Mouse (Mus musculus) lung, embryonic 16.5 days (tissue): ENCODE data around the gene Cacna1c. TPM values are rescaled to one million over a fixed set of nuclear protein-coding genes. Genes with fewer than 3 reads are reported as not detected.

Source experiments
- ATAC-seq: fragments of 200-750 bp; cut with Nextera tagmentation; 2 replicates; pipeline ENCODE4 v1.8.0; 2017; ENCODE audit warnings: low read depth, mild to moderate bottlenecking, moderate library complexity
- H3K27ac ChIP-seq: fragments of 300-500 bp; sonication (generic); 2 replicates; pipeline ENCODE4 v1.5.1; 2014; ENCODE audit warnings: mild to moderate bottlenecking, control low read depth, low read length
- H3K27me3 ChIP-seq: fragments of 300-500 bp; sonication (generic); 2 replicates; pipeline ENCODE4 v1.6.1; 2014; ENCODE audit warnings: low read depth, low read length, mixed read lengths; ENCODE audit not compliant: control insufficient read depth, insufficient read depth
- H3K36me3 ChIP-seq: fragments of 300-500 bp; sonication (generic); 2 replicates; pipeline ENCODE4 v1.6.1; 2014; ENCODE audit warnings: low read length; ENCODE audit not compliant: control insufficient read depth, insufficient read depth
- H3K4me1 ChIP-seq: fragments of 300-500 bp; sonication (generic); replicated peaks from 2 replicates; pipeline ENCODE4 v1.6.1; 2014; ENCODE audit warnings: low read length, mixed read lengths; ENCODE audit not compliant: control insufficient read depth, insufficient read depth
- H3K4me2 ChIP-seq: fragments of 300-500 bp; sonication (generic); 2 replicates; pipeline ENCODE4 v1.6.1; 2014; ENCODE audit warnings: low read depth, low read length, control low read depth
- H3K4me3 ChIP-seq: fragments of 300-500 bp; sonication (generic); 2 replicates; pipeline ENCODE4 v1.5.1; 2014; ENCODE audit warnings: mild to moderate bottlenecking, low read length, control low read depth
- H3K9ac ChIP-seq: fragments of 300-500 bp; sonication (generic); 2 replicates; pipeline ENCODE4 v1.6.1; 2014; ENCODE audit warnings: low read length, control low read depth
- H3K9me3 ChIP-seq: fragments of 300-500 bp; sonication (generic); 2 replicates; pipeline ENCODE4 v1.6.1; 2016; ENCODE audit warnings: low read length; ENCODE audit not compliant: control insufficient read depth
- WGBS: fragments of 180-500 bp; shearing (Covaris S2); extraction: QIAGEN DNeasy Blood & Tissue Kit; methylation state at CpG from one replicate; pipeline ENCODE4 v1.1.7; 2014; 5-methylcytosine and 5-hydroxymethylcytosine counted together
- polyA plus RNA-seq: library from polyadenylated mRNA; unstranded; fragments of >200 nt; fragmentation: Nextera tagmentation; extraction: Ambion mirVana; gene quantifications from 2 replicates; pipeline ENCODE4 v1.2.1, GENCODE M21; 2015

Cacna1c gene
- polyA plus RNA-seq, 1 experiment from 2014 or later: 5.8 TPM

DNA sequence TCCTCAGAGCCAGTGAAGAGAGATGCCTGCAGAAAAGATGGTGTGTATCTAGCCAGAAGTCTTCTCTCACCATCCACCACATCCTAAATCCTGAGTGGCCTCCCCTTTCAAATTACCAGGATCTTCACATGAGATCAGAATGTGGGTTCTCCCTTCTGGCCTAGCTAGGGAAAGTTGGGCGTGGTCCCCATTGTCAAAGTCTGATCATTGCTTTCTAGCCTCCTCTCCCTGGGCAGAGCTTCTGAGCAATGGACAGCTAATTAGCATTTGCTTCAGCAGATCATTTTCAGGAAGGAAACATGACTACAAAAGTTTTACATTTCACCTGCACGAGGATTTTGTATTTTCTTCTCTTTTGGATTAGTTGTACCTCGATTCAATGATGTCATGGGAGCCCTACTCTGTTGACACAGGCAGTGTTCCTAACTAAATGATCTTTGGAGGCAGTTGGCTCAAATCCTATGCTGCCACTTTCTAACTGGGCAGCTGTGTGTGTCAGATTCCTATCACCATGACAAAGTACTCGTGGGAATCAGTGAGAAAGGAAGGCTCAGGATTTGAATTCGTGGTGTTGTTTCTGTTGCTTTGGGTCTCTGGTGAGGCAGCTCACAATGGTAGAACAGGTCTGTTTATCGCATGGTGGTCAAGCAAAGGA, 554.4 kb downstream of the Cacna1c start:
- Histone ChIP-seq H3K36me3 (peaks cover 7% of the 10 kb centered on the region), H3K4me2 (no peak overlapping the region), H3K9me3 (peaks cover 5% of the 10 kb centered on the region), H3K27me3 (no peaks in the 10 kb centered on the region), H3K9ac (no peak overlapping the region), H3K27ac (no peak overlapping the region), H3K4me3 (no peak overlapping the region), H3K4me1 (no peaks in the 10 kb centered on the region)
- 63% methylated on average over 6 of the region's 6 CpGs for WGBS
- ATAC-seq: no peak

DNA sequence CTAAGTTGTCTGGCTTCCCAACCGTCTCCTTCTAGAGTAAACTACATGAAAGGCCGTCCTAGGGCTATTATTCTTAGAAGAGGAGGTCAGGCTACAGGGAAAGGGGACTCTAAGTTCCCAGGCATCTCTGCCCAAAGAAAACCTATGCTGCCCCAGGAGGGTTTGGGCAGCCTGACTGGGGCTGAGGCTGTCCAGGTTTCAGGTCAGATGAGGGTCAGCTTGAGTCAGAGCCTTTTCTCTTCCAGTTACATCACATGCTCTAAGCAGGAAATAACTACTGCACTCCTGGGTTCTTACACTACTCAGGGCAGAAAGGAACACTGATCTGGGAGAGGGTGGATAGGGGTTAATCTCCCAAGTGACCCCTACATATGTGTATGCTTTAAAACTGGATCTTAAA, 556.4 kb downstream of the Cacna1c start:
- Histone ChIP-seq H3K27ac (no peak overlapping the region), H3K9me3 (peaks cover 6% of the 10 kb centered on the region), H3K36me3 (peaks cover 9% of the 10 kb centered on the region), H3K4me3 (no peak overlapping the region), H3K4me1 (no peaks in the 10 kb centered on the region), H3K27me3 (no peaks in the 10 kb centered on the region), H3K4me2 (no peak overlapping the region), H3K9ac (no peak overlapping the region)
- 29% methylated on average over 2 of the region's 2 CpGs for WGBS
- no peak for ATAC-seq

DNA sequence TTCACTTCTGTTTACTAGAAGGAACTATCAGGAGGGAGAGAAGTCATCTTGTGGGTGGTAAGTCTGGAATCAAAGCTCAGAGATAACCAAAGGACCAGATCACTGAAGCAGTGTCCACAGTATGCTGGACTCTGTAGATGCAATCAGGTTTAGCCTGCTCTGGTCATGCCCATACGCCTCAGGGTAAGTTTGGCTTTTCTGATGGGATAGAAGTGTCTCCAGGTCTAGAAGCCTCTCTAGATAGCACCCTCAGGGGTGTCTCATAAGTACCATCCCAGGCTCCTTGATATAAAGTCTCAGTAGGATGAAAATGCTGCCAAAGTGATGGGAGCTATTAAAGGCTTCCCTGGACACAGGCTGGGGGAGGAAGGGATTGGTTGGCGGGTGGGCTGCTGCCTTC, 557.3 kb downstream of the Cacna1c start:
- H3K27me3 ChIP-seq: no peaks in the 10 kb centered on the region
- no peak for ATAC-seq
- H3K36me3 ChIP-seq: peaks cover 9% of the 10 kb centered on the region
- H3K4me3 ChIP-seq: no peak overlapping the region
- H3K9me3 ChIP-seq: peaks cover 6% of the 10 kb centered on the region
- no peak overlapping the region for H3K4me2 ChIP-seq
- no peak overlapping the region for H3K27ac ChIP-seq
- no peak overlapping the region for H3K9ac ChIP-seq
- no peaks in the 10 kb centered on the region for H3K4me1 ChIP-seq
- 85% methylated on average over 2 of the region's 2 CpGs for WGBS

DNA sequence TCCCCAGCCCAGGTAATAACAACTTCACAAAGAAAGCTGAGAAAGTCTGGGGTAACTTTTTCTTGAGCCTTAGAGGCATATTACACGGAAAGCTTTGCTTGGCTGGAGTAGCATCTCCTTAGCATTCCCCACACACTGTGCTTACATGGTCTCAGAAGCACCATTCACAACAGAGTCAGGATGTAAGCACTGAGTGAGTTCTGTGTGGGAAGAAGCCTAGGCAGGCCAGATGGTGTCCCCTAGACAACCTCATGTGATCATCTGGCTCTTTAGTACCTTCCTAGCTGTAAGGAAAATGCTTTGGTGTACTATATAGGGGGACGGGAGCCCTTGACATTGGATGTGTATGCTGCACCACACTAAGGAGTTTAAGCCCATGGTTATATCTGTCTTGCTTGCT, 563.7 kb downstream of the Cacna1c start:
- H3K4me2 ChIP-seq: no peak overlapping the region
- H3K4me3 ChIP-seq: no peak overlapping the region
- WGBS: 83% methylated on average over 2 of the region's 2 CpGs
- H3K27me3 ChIP-seq: no peaks in the 10 kb centered on the region
- no peak overlapping the region for H3K27ac ChIP-seq
- H3K9me3 ChIP-seq: peaks cover 6% of the 10 kb centered on the region
- peaks cover 7% of the 10 kb centered on the region for H3K36me3 ChIP-seq
- H3K4me1 ChIP-seq: no peaks in the 10 kb centered on the region
- ATAC-seq: no peak
- no peak overlapping the region for H3K9ac ChIP-seq

DNA sequence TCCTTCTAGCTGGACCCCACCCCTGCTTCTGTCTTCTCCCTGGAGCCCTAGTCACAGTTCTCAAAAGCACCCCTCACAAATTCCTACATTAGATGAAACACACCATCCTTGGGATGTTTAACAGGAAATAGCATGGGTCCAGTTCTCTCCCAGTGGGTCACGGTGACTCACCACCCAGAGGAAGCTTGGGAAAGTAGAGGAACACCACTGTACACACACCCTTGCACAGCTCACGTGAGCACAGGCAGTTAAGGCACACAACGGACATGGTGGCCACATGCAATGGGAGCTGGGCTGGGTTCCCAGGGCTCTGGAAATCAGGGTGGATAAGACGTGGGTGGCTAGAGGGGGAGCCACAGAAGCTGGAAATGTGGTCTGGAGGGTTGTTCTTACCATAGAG, 566.2 kb downstream of the Cacna1c start:
- Histone ChIP-seq H3K4me3 (no peak overlapping the region), H3K27ac (no peak overlapping the region), H3K36me3 (no peaks in the 10 kb centered on the region), H3K9ac (no peak overlapping the region), H3K9me3 (no peaks in the 10 kb centered on the region), H3K4me2 (no peak overlapping the region), H3K27me3 (no peaks in the 10 kb centered on the region), H3K4me1 (no peaks in the 10 kb centered on the region)
- no peak for ATAC-seq
- 68% methylated on average over 4 of the region's 4 CpGs for WGBS

DNA sequence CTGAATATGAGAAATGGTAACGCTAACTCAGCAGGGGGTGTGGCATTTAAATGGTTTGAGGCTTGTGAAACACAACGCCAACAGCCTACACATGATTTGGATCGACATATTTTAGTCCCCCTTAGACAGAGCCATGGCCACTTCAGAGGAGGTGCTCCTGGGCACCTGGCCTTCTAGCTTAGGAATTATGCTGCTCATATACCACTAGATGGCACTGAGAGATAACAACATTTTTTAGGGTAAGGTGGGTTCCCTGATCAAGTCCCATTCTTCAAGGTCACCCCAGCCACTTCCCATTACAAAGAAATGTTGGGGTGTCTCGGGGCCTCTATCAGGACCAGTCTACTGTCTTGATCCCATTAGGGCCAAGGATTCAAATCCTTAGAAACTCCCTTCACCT, 570.0 kb downstream of the Cacna1c start:
- no peak overlapping the region for H3K4me2 ChIP-seq
- 46% methylated on average over 4 of the region's 4 CpGs for WGBS
- H3K9ac ChIP-seq: no peak overlapping the region
- no peaks in the 10 kb centered on the region for H3K36me3 ChIP-seq
- H3K27me3 ChIP-seq: no peaks in the 10 kb centered on the region
- H3K9me3 ChIP-seq: no peaks in the 10 kb centered on the region
- no peak; the same call in 1 of the 2 replicates for ATAC-seq
- H3K27ac ChIP-seq: no peak overlapping the region
- H3K4me3 ChIP-seq: no peak overlapping the region
- H3K4me1 ChIP-seq: no peaks in the 10 kb centered on the region

DNA sequence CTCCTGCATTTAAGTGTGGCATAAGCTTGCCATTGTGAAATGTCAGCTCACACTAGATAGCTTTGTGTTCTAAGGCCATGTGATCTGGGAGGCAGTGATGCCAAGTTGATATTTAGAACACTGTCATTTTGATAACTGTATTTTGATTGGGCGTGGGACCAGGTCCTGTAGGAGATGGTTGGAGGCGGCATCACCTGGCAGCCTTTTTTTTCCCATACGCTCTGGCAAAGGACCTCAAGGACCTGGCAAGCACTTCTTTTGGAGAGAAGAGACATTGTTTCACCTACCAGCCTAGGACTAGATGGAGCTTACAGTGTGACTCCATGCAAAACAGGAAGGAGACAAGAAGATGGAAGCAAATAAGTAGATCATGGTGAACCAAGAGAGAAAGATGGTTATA, 572.6 kb downstream of the Cacna1c start:
- H3K4me2 ChIP-seq: no peak overlapping the region
- H3K4me3 ChIP-seq: no peak overlapping the region
- no peaks in the 10 kb centered on the region for H3K36me3 ChIP-seq
- H3K27me3 ChIP-seq: no peaks in the 10 kb centered on the region
- no peak for ATAC-seq
- H3K9me3 ChIP-seq: no peaks in the 10 kb centered on the region
- H3K4me1 ChIP-seq: no peaks in the 10 kb centered on the region
- WGBS: 92% methylated on average over 3 of the region's 3 CpGs
- H3K27ac ChIP-seq: no peak overlapping the region
- no peak overlapping the region for H3K9ac ChIP-seq

DNA sequence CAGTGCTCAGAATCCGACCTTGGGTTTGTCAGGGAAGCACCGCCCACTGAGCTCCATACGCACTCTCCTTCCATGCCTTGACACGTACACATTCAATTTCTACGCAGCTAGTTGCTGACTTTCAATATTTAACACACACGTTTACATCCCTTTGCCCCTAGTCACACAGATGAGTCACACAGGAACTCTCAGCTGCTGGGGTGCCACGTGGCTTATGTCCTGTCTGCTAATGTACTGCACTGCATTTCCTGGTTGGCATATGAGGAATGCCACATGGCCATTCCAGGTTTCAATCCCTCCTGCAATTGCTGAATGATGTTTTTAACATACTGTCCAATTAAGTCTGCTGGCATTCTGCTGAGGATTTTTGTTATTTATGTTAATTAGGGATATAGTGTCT, 574.4 kb downstream of the Cacna1c start:
- Histone ChIP-seq H3K36me3 (no peaks in the 10 kb centered on the region), H3K9me3 (no peaks in the 10 kb centered on the region), H3K27ac (no peak overlapping the region), H3K27me3 (no peaks in the 10 kb centered on the region), H3K4me3 (no peak overlapping the region), H3K4me2 (no peak overlapping the region), H3K4me1 (no peaks in the 10 kb centered on the region), H3K9ac (no peak overlapping the region)
- WGBS: 58% methylated on average over 7 of the region's 7 CpGs
- no peak for ATAC-seq

DNA sequence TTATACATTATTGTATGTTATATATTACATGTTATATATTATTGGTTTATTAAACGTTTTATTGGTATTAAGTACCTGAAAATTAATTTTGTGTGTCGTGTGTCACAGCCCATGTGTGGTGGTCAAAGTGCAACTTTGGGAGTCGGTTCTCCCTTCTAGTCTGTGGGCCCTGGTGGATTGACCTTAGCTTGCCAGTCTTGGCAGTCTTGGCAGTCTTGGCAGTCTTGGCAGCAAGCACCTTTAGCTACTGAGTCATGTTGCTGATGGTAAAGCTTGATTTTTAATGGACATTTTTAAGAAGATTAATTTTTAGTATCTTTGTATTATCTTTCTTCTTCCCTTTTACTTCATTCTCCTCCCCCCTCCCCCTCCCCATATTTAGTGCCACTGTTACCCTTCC, 574.8 kb downstream of the Cacna1c start:
- Histone ChIP-seq H3K27ac (no peak overlapping the region), H3K9ac (no peak overlapping the region), H3K4me2 (no peak overlapping the region), H3K4me1 (no peaks in the 10 kb centered on the region), H3K36me3 (no peaks in the 10 kb centered on the region), H3K9me3 (no peaks in the 10 kb centered on the region), H3K27me3 (no peaks in the 10 kb centered on the region), H3K4me3 (no peak overlapping the region)
- 88% methylated on average over 3 of the region's 3 CpGs for WGBS
- no peak for ATAC-seq

DNA sequence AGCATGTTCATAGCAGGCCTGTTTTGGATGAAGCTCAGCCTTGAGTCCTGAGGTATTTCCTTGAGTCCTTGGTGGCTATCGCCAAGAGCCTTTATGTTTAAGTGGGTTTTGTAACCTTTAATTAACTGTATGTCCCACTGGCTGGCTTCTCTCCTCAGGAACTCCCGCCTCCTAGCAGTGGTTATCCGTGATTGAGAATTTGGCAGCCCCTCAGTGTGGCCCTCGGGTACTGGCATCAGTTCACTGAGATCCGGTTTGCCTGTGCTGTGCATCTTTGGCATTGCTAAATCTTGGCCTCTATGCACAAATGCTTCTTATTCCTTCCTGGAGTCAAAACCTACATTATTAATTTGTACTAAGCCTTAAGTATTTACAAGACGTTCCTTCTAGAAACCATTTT, 587.3 kb downstream of the Cacna1c start:
- no peaks in the 10 kb centered on the region for H3K27me3 ChIP-seq
- H3K9ac ChIP-seq: no peak overlapping the region
- WGBS: 79% methylated on average over 6 of the region's 6 CpGs
- 0 out of 2 replicates have a peak, but pooled peaks cover 2% of the 10 kb centered on the region for H3K36me3 ChIP-seq
- no peaks in the 10 kb centered on the region for H3K9me3 ChIP-seq
- no peak overlapping the region for H3K4me3 ChIP-seq
- ATAC-seq: no peak
- H3K27ac ChIP-seq: no peak overlapping the region
- no peak overlapping the region for H3K4me2 ChIP-seq
- no peaks in the 10 kb centered on the region for H3K4me1 ChIP-seq
